Mouse (Mus musculus) embryonic facial prominence, embryonic 13.5 days (tissue): ENCODE data around the gene Olfr1388. TPM values are rescaled to one million over a fixed set of nuclear protein-coding genes. Genes with fewer than 3 reads are reported as not detected.
"Not testable (repeated sequence)": the region's sequence is repeated elsewhere in the genome, so short reads cannot be mapped to it uniquely, and the experiment has no call there.

Experiments used
- ATAC-seq: fragments of 200-750 bp; cut with Nextera tagmentation; 2 replicates; pipeline ENCODE4 v1.8.0; 2017; ENCODE audit warnings: low read depth; ENCODE audit not compliant: insufficient number of reproducible peaks, insufficient read depth, low FRiP score, low TSS enrichment
- H3K27ac ChIP-seq: fragments of 300-500 bp; sonication (generic); 2 replicates; pipeline ENCODE4 v1.5.1; 2015; ENCODE audit warnings: moderate library complexity, mild to moderate bottlenecking, inconsistent platforms
- H3K27me3 ChIP-seq: fragments of 300-500 bp; sonication (generic); 2 replicates; pipeline ENCODE4 v1.6.1; 2015; ENCODE audit warnings: mild to moderate bottlenecking, inconsistent platforms
- H3K36me3 ChIP-seq: fragments of 300-500 bp; sonication (generic); 2 replicates; pipeline ENCODE4 v1.6.1; 2015; ENCODE audit warnings: mild to moderate bottlenecking, inconsistent platforms
- H3K4me1 ChIP-seq: fragments of 300-500 bp; sonication (generic); 2 replicates; pipeline ENCODE4 v1.6.1; 2015; ENCODE audit warnings: inconsistent platforms
- H3K4me2 ChIP-seq: fragments of 300-500 bp; sonication (generic); 2 replicates; pipeline ENCODE4 v1.6.1; 2015; ENCODE audit warnings: moderate library complexity, mild to moderate bottlenecking, inconsistent platforms
- H3K4me3 ChIP-seq: fragments of 300-500 bp; sonication (generic); 2 replicates; pipeline ENCODE4 v1.5.1; 2015; ENCODE audit warnings: mild to moderate bottlenecking, inconsistent platforms
- H3K9ac ChIP-seq: fragments of 300-500 bp; sonication (generic); 2 replicates; pipeline ENCODE4 v1.6.1; 2015; ENCODE audit warnings: mild to moderate bottlenecking, inconsistent platforms
- H3K9me3 ChIP-seq: fragments of 300-500 bp; sonication (generic); 2 replicates; pipeline ENCODE4 v1.6.1; 2016; ENCODE audit warnings: inconsistent platforms
- WGBS: fragments of 180-500 bp; shearing (Covaris S2); methylation state at CpG from one replicate; pipeline ENCODE4 v1.1.7; 2015; ENCODE audit warnings: mixed read lengths; 5-methylcytosine and 5-hydroxymethylcytosine counted together
- polyA plus RNA-seq: library from polyadenylated mRNA; unstranded; fragments of >200 nt; fragmentation: Nextera tagmentation; extraction: Ambion mirVana; gene quantifications from 2 replicates; pipeline ENCODE4 v1.2.1, GENCODE M21; 2015

Olfr1388 gene
- 0.11 TPM in 2 replicates for polyA plus RNA-seq

GRCm38 (mm10) chr11:49436411-49436810 is at the start of gene Olfr1388:
Gene Olfr1388, plus strand, starts transcription at chr11:49436624.
- Histone ChIP-seq H3K9me3 (no peaks in the 10 kb centered on the region), H3K4me2 (no peak within 1 kb of the TSS), H3K27me3 (no peaks in the 10 kb centered on the region), H3K27ac (no peak within 1 kb of the TSS), H3K4me3 (no peak within 1 kb of the TSS), H3K9ac (no peak within 1 kb of the TSS), H3K36me3 (no peaks in the 10 kb centered on the region), H3K4me1 (no peaks in the 10 kb centered on the region)
- WGBS: 64% methylated on average over 3 of the region's 3 CpGs
- ATAC-seq: no peak

DNA sequence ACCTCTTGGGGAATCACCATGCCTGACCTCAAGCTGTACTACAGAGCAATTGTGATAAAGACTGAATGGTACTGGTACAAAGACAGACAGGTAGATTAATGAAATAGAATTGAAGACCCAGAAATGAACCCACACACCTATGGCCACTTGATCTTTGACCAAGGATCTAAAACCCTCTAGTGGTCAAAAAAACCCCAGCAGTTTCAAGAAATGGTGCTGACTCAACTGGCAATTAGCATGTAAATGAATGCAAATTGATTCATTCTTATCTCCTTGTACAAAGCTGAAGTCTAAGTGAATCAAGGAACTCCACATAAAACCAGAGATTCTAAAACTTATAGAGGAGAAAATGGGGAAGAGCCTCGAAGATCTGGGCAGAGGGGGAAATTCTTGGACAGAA is 43.7 kb upstream of the Olfr1388 start:
- H3K27me3 ChIP-seq, H3K27ac ChIP-seq, ATAC-seq, H3K4me3 ChIP-seq, H3K36me3 ChIP-seq, H3K9me3 ChIP-seq, H3K4me2 ChIP-seq, H3K9ac ChIP-seq, H3K4me1 ChIP-seq: not testable (repeated sequence)
- 68% methylated on average over 1 of the region's 1 CpGs for WGBS

GRCm38 (mm10) chr11:49406784-49407183 is 29.6 kb upstream of the Olfr1388 start:
- WGBS: 77% methylated on average over 3 of the region's 3 CpGs
- H3K27me3 ChIP-seq: no peaks in the 10 kb centered on the region
- H3K4me3 ChIP-seq: no peak overlapping the region
- no peak overlapping the region for H3K9ac ChIP-seq
- H3K4me2 ChIP-seq: no peak overlapping the region
- no peaks in the 10 kb centered on the region for H3K9me3 ChIP-seq
- H3K27ac ChIP-seq: no peak overlapping the region
- no peaks in the 10 kb centered on the region for H3K4me1 ChIP-seq
- no peaks in the 10 kb centered on the region for H3K36me3 ChIP-seq
- ATAC-seq: no peak

- Histone ChIP-seq H3K4me3 (no peak overlapping the region), H3K27me3 (no peaks in the 10 kb centered on the region), H3K9me3 (no peaks in the 10 kb centered on the region), H3K9ac (no peak overlapping the region), H3K27ac (no peak overlapping the region), H3K4me2 (no peak overlapping the region), H3K4me1 (no peaks in the 10 kb centered on the region), H3K36me3 (no peaks in the 10 kb centered on the region)
- no peak for ATAC-seq
- 31% methylated on average over 1 of the region's 1 CpGs for WGBS
Observed at GRCm38 (mm10) chr11:49410540-49410939, 25.9 kb upstream of the Olfr1388 start.

GRCm38 (mm10) chr11:49422767-49423166 is 13.7 kb upstream of the Olfr1388 start, which contains the start of gene Olfr1389:
Gene Olfr1389, plus strand, starts transcription at chr11:49423067.
- H3K27ac ChIP-seq: no peak within 1 kb of the TSS
- H3K4me2 ChIP-seq: no peak within 1 kb of the TSS
- WGBS: 83% methylated on average over 2 of the region's 2 CpGs

GRCm38 (mm10) chr11:49425257-49425927 is 11.0 kb upstream of the Olfr1388 start:
- ATAC-seq: no peak
- 89% methylated on average over 1 of the region's 1 CpGs for WGBS

More at GRCm38 (mm10) chr11:49422767-49423166, 13.7 kb upstream of the Olfr1388 start, which contains the start of gene Olfr1389:
- no peaks in the 10 kb centered on the region for H3K4me1 ChIP-seq
- H3K36me3 ChIP-seq: no peaks in the 10 kb centered on the region
- no peak within 1 kb of the TSS for H3K9ac ChIP-seq
- no peak for ATAC-seq
- H3K9me3 ChIP-seq: no peaks in the 10 kb centered on the region
- H3K27me3 ChIP-seq: no peaks in the 10 kb centered on the region
- no peak within 1 kb of the TSS for H3K4me3 ChIP-seq

GRCm38 (mm10) chr11:49429641-49430040 is 6.8 kb upstream of the Olfr1388 start:
- Histone ChIP-seq H3K36me3 (no peaks in the 10 kb centered on the region), H3K9ac (no peak overlapping the region), H3K4me1 (no peaks in the 10 kb centered on the region), H3K27ac (no peak overlapping the region), H3K4me3 (no peak overlapping the region), H3K27me3 (no peaks in the 10 kb centered on the region), H3K4me2 (no peak overlapping the region), H3K9me3 (no peaks in the 10 kb centered on the region)
- 86% methylated on average over 2 of the region's 2 CpGs for WGBS
- ATAC-seq: no peak

More at GRCm38 (mm10) chr11:49425257-49425927, 11.0 kb upstream of the Olfr1388 start:
- Histone ChIP-seq H3K27me3 (no peaks in the 10 kb centered on the region), H3K27ac (no peak overlapping the region), H3K4me1 (no peaks in the 10 kb centered on the region), H3K4me2 (no peak overlapping the region), H3K4me3 (no peak overlapping the region), H3K9ac (no peak overlapping the region), H3K9me3 (no peaks in the 10 kb centered on the region), H3K36me3 (no peaks in the 10 kb centered on the region)

GRCm38 (mm10) chr11:49455043-49455442 is 18.6 kb downstream of the Olfr1388 start, which contains the start of gene Olfr1387:
Gene Olfr1387, plus strand, starts transcription at chr11:49455343.
- Histone ChIP-seq H3K4me1 (no peaks in the 10 kb centered on the region), H3K4me3 (no peak within 1 kb of the TSS), H3K27ac (no peak within 1 kb of the TSS), H3K27me3 (no peaks in the 10 kb centered on the region), H3K9ac (no peak within 1 kb of the TSS), H3K4me2 (no peak within 1 kb of the TSS), H3K36me3 (no peaks in the 10 kb centered on the region), H3K9me3 (no peaks in the 10 kb centered on the region)
- no peak for ATAC-seq
- 79% methylated on average over 1 of the region's 1 CpGs for WGBS

DNA sequence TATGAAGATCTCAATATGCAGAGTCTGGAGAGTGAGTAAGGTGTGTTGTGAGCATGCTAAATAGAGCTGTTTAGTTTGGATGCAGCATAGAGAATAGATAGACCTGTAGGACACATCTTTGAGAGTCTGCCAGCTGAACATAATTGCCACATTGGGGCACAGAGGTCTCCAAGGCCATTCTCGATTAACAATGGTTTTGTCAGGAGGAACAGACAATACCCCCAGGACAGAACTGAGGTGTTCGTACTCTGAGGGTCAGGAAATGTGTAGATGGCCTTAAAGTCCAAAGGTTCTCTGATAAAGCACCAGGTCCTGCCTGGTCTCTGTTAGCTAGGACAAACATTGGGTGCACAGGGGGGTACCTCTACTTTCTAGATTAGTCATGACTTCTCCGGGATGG is 28.3 kb downstream of the Olfr1388 start, which contains the start of gene Olfr1386:
Gene Olfr1386 (plus strand): TSS at position 301 of the 400 bp plus-strand sequence.
- not testable (repeated sequence) for ATAC-seq, H3K4me3 ChIP-seq, H3K9ac ChIP-seq, H3K9me3 ChIP-seq, H3K4me1 ChIP-seq, H3K4me2 ChIP-seq, H3K27me3 ChIP-seq, H3K27ac ChIP-seq, H3K36me3 ChIP-seq
- WGBS: 72% methylated on average over 2 of the region's 3 CpGs

GRCm38 (mm10) chr11:49485973-49486372 is 49.5 kb downstream of the Olfr1388 start:
- 63% methylated on average over 4 of the region's 4 CpGs for WGBS
- Histone ChIP-seq H3K36me3 (no peaks in the 10 kb centered on the region), H3K4me2 (no peak overlapping the region), H3K27me3 (no peaks in the 10 kb centered on the region), H3K27ac (no peak overlapping the region), H3K4me3 (no peak overlapping the region), H3K4me1 (no peaks in the 10 kb centered on the region), H3K9me3 (no peaks in the 10 kb centered on the region), H3K9ac (no peak overlapping the region)
- no peak for ATAC-seq

GRCm38 (mm10) chr11:49488770-49489169 is 52.3 kb downstream of the Olfr1388 start, which contains the start of gene Olfr1385:
Gene Olfr1385, plus strand, starts transcription at chr11:49489070.
- not testable (repeated sequence) for H3K4me3 ChIP-seq, H3K27ac ChIP-seq, H3K4me2 ChIP-seq, H3K27me3 ChIP-seq, H3K36me3 ChIP-seq, H3K9ac ChIP-seq, H3K4me1 ChIP-seq, H3K9me3 ChIP-seq, ATAC-seq
- WGBS: 73% methylated on average over 1 of the region's 1 CpGs
